ENCODE assay signal across 18 mouse cellular contexts in genomic region chr10:4977374-4977773, GRCm38 (mm10).
A peak's percentile ranks its signal among the peaks of the same experiment; 100 is the strongest.
DNase-seq lines count a peak whose midpoint lies in the region.
"Had no signal": no experiment of that assay in that cellular context is flagged by ENCODE, and none has a peak within 500 bp of the region (broad histone marks: within the 10 kb centered on the region; RNA-seq: fewer than 3 reads in every experiment).

No protein-coding gene starts in this region.

- H3K36me3 ChIP-seq in splenic B cell, adult 2 months (ENCODE audit: control insufficient read depth, insufficient read depth, low read length, poor library complexity, severe bottlenecking) = no peaks in the 10 kb centered on the region
- H3K36me3 ChIP-seq in embryonic facial prominence, embryonic 10.5 days (replicated peaks) = no peaks in the 10 kb centered on the region
- H3K36me3 ChIP-seq: embryonic facial prominence, embryonic 15.5 days; forebrain, embryonic 10.5 days; G1E; heart, embryonic 12.5 days; hindbrain, embryonic 15.5 days had no signal

- H3K27me3 ChIP-seq in splenic B cell, adult 2 months (ENCODE audit: control insufficient read depth, insufficient read depth, low read length, poor library complexity, severe bottlenecking) = no peaks in the 10 kb centered on the region
- no peaks in the 10 kb centered on the region for H3K27me3 ChIP-seq in embryonic facial prominence, embryonic 10.5 days (replicated peaks; ENCODE audit: low read depth, poor library complexity, severe bottlenecking)
- H3K27me3 ChIP-seq: embryonic facial prominence, embryonic 15.5 days; heart, embryonic 12.5 days; hindbrain, embryonic 15.5 days had no signal

- no peak overlapping the region for H3K4me3 ChIP-seq in embryonic facial prominence, embryonic 10.5 days
- H3K4me3 ChIP-seq: embryonic facial prominence, embryonic 15.5 days; erythroblast, embryonic 14.5 days; forebrain, embryonic 10.5 days; heart, embryonic 12.5 days; hindbrain, embryonic 15.5 days had no signal

- H3K4me1 ChIP-seq in embryonic facial prominence, embryonic 10.5 days = peaks cover 6% of the 10 kb centered on the region; the same call in 1 of the 2 replicates
- H3K4me1 ChIP-seq: embryonic facial prominence, embryonic 15.5 days; forebrain, embryonic 10.5 days; heart, embryonic 12.5 days; hindbrain, embryonic 15.5 days had no signal

- no peak overlapping the region for H3K27ac ChIP-seq in embryonic facial prominence, embryonic 10.5 days (replicated peaks)
- H3K27ac ChIP-seq: embryonic facial prominence, embryonic 15.5 days; forebrain, embryonic 10.5 days; hindbrain, embryonic 15.5 days had no signal

- peak; percentile 84 for DNase-seq in 416B (ENCODE audit: low read depth)
- DNase-seq in c-Kit-positive CD71-negative TER-119-negative erythroid progenitor cells, embryonic 14.5 days (ENCODE audit: low read depth) = peak; percentile 14
- DNase-seq in induced T-regulatory cell, adult 2 months (ENCODE audit: low read depth) = peak; percentile 7
- peak; percentile 18 for DNase-seq in splenic B cell, adult 2 months (ENCODE audit: low read depth, low spot score)
- DNase-seq in neural tube, embryonic 10.5 days (ENCODE audit: extremely low spot score, low spot score) = no peak
- DNase-seq in frontal cortex, postnatal 25 days (ENCODE audit: low spot score in 2 of 2) = no peak
- no peak for DNase-seq in embryonic facial prominence, embryonic 10.5 days (ENCODE audit: low spot score)
- DNase-seq: adrenal gland, postnatal 10 days; cerebellum, adult 11-12 months; cerebellum, adult 9-10 months; cerebellum, postnatal 25 days; gastrocnemius, postnatal 14 days had no signal

- H3K9me3 ChIP-seq in embryonic facial prominence, embryonic 10.5 days = no peaks in the 10 kb centered on the region
- H3K9me3 ChIP-seq: embryonic facial prominence, embryonic 15.5 days; forebrain, embryonic 10.5 days; G1E; heart, embryonic 12.5 days; hindbrain, embryonic 15.5 days had no signal

- 94% methylated on average over 3 of the region's 3 CpGs for WGBS in embryonic facial prominence, embryonic 10.5 days

Comparison
In these comparisons a context has a peak if more than half of its experiments do, and no peak if none do; other contexts are left out.
1. DNase-seq: peak in 416B (single experiment), c-Kit-positive CD71-negative TER-119-negative erythroid progenitor cells, embryonic 14.5 days (single experiment), induced T-regulatory cell, adult 2 months (single experiment) and splenic B cell, adult 2 months (single experiment); none in neural tube, embryonic 10.5 days (single experiment), frontal cortex, postnatal 25 days (0 of 2) and embryonic facial prominence, embryonic 10.5 days (single experiment).